Mouse (Mus musculus): ENCODE measurements at regions not wholly inside any gene's neighbourhood (a gene's known extent, or its start where the extent isn't known, plus 50 kb on each side); places are given as distances from the start of the nearest gene placed in this dataset.

- TF ChIP-seq CTCF (conservative IDR thresholded peaks at IDR 0.05; ENCODE audit: low read length) = no peak
- TF ChIP-seq POU5F1 (IDR thresholded peaks at IDR 0.05; ENCODE audit: borderline replicate concordance, low read length) = no peak
- TF ChIP-seq NANOG (IDR thresholded peaks at IDR 0.05; ENCODE audit: borderline replicate concordance, low read length) = no peak
Observed at GRCm38 (mm10) chr1:128504371-128504770, 87.2 kb upstream of the Dars start.
